Mouse (Mus musculus) urinary bladder, postnatal 25 days (tissue): ENCODE data around the gene Bhlhe40.

ENCODE experiments used
- DNase-seq: peaks from one replicate; pipeline ENCODE4 v3.0.0; 2022; ENCODE audit warnings: low spot score

The Bhlhe40 gene

GRCm38 (mm10) chr6:108660206-108660877 is at the start of gene Bhlhe40:
TSS of gene Bhlhe40 (plus strand) at chr6:108660629.
- peak; percentile 77 for DNase-seq

GRCm38 (mm10) chr6:108611663-108612062 is 48.8 kb upstream of the Bhlhe40 start:
- DNase-seq = no peak

DNA sequence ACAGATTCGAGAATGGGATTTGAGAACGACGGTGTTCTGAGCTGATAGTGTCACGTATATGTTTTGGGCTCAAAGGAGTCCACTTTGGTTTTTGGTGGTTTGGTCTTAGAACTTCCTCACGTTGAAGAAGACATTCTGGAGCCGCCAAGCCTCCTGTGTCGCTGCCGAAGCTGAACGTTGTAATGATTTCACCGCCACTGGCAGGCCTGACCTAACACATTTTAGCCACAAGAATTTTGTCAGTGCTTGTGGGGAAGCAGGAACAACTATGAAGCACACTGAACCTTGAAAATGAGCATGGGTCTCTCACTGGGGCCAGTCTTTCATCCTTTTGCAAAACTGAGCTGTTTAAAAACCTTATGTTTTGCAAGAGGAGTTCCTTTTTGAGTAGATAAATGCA is 42.4 kb upstream of the Bhlhe40 start:
- no peak for DNase-seq

DNA sequence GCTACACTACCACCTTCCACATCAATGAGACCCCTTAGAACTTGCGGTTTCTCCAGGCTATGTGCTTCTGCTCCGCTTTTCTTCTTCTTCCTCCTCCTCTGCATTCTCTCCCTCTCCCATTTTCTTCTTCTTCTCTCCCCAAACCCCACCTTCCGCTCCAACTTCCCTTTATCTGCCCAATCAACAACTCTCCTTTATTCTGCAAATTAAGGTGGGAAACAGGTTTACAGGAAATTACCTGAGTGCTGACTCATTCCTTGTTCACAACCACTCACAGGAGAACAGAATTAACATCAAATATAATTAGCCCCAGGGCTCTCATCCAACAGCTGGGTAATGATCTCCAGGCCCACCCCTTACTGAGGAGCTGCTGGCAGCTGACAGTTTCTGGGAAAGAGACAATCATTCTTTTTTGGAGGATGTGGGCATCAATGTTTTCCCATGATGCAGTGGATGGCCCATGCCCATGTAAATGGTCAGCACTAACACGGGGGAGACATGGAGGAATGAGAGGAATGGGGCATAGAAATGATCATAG is 37.3 kb upstream of the Bhlhe40 start:
- no peak for DNase-seq

DNA sequence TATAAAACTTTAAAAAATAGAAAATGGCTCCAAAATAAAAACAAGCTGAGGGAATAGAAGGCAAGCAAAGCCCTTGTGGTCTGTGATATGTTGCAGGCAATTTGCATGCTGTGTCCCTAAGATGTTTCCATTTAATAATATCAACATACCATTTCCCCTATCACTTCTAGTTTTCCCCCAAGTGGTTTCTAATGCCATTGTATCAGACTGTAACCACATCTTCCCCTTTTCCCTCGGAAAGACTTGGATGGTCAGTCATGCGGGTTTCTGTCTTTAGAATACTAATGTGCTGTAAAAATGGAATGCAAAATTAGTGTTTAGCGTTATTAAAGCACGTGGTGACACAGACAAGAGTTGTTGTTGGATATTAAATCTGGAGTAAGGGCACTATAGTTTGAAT is 35.5 kb upstream of the Bhlhe40 start:
- DNase-seq = no peak

DNA sequence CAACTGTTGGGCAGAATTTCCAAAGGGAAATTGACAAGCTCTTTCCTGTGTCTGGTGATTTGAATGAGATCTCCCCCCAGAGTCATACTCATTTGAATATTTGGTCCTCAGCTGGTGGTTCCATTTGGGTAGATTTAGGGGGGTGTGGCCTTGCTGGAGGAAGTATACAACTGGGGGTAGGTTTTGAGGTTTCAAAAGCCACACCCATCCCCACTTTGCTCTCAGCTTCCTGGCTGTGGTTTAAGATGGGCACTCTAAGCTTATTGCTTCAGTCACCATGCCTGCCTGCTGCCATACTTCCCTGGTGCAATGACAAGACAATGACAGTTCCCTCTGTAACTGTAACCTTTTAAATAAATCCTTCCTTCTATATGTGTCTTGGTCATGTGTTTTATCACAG is 29.7 kb upstream of the Bhlhe40 start:
- no peak for DNase-seq

GRCm38 (mm10) chr6:108638157-108638833 is 22.1 kb upstream of the Bhlhe40 start:
- DNase-seq = no peak

GRCm38 (mm10) chr6:108642020-108642419 is 18.4 kb upstream of the Bhlhe40 start:
- no peak for DNase-seq

- DNase-seq = no peak
Observed at GRCm38 (mm10) chr6:108643035-108643434, 17.4 kb upstream of the Bhlhe40 start.

DNA sequence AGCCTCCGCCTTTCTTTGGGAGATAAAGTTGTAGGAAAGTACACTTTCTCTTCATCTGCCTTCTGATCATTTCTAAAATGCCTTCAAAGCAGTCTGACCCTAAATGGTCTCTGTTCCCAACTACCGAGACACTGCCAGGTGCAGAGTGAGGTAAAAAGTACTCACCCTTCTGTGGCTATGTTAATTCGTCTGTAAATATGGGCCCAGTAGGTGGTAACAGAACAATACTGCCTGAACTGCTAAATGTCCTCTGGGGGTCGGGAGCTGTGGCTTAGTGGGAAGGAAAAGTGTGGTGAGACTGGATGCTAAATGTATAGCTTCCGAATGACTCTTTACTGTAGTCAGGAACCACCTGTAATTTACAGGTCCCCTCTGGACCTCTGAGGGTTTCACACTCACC is 16.1 kb upstream of the Bhlhe40 start:
- no peak for DNase-seq

DNA sequence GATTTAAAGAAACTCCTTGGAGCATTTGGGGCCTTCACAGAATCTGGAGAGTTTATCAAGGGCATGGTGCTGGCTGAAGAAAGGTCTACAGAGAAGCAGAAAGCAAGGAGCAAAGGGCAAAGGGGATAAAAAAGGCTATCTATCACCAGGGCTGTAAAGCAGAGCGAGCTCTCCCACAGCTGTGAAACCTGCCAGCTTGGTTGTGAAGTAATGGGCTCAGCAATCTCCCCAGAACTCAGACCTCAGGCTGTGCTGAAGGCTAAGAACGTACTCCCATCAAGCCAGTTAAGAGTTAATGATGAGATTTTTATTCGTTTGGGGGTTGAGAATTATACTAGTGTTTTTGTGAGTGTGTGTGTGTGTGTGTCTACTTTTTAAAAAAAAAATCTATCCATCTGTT is 13.3 kb upstream of the Bhlhe40 start:
- no peak for DNase-seq

- no peak for DNase-seq
Observed at GRCm38 (mm10) chr6:108648072-108648471, 12.4 kb upstream of the Bhlhe40 start.

DNA sequence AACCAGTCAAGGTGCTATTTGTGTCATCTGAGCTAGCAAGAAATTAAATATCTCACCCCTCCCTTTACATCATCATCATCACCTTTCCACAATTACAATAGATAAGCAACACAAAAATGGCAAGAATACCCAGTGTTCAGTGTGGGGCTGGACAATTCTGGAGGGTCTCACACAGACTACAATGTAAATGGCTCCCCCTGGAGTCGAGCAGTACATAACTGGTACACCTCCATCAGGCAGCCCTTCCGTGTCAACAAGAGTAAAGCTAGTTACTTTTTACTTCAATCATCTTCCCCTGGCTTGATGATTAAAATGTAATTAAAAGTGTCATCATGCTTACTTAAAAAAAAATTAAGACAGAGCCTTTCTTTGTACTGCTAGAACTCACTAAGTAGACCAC is 4.6 kb upstream of the Bhlhe40 start:
- no peak for DNase-seq

DNA sequence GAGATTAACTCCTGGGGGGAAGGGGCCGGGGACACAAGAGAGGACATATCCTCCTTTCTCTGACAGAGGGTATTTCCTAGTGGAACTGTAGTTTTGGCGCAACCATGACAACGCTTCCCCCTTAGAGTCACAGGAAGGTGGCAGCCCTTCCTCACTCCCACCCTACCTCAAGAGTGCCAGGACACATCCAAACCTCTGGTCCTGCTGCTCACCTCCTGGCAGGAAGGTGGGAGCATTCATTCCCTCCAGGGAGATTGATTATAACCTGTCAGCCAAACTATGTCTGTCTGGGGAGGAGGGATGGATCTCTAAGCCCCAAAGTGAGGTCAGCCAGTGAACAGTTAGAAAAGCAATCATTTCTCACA is 2.4 kb upstream of the Bhlhe40 start:
- no peak for DNase-seq

DNA sequence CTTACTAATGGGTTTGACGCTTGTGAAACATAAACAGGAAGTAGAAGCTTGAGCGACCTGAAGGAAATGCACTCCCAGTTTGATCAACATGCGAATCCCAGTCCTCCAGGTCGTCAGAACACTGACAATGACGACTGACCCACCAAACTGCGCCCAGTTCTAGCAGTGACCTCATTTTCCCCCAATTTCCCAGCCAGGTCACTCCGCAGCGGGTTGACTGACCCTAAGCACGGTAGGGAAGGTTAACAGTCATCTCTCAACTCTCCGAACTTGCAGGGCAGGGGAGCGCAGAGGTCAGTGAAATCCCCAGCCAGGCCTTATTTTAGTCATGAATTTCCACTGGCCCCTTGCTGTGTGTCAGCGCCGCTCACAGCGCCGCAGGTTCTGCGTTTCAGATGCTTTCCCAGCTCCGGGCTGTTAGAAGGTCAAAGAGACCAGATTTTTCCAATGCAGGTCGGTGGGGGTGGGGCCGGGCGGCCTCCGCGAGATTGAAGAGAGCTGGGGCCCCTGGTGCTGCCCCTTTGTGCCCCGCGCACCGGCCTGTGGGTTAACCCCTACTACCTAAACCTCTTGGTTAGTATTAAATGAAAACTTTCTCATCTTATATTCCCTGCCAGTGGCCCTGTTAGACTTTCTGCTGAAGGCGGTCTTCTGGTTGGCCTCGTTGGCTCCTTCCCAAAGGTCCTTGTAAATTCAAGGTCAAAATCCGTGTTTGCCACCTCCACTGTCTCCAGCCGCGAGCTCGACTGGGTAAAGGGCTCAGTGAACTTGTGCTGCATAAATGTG is 1.8 kb upstream of the Bhlhe40 start:
- peak; percentile 47 for DNase-seq

DNA sequence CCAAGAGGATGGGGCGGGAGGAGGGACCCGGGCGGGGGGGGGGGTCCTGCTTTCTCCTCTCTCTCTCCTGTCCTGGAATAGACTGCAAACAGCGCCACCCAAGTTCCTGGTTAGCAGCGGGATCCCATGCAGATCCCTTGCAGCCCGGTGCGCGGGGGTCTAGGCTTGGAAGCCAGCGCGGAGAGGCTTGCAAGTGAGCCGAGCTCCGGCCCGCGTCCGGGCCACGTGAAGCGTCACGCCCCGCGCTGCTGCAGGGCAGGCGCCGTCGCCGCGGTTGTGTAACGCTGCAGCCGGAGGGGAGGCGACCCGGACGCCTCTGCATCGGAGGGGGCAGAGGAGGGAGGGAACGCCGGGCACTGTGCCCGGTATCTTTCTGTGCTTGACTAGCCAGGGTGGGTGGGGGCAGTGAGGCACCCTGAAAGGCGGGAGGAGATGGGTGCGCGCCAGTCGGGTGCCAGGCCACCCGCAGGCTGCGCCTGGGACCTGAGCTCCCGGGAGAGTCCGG is 1.2 kb upstream of the Bhlhe40 start:
- DNase-seq = peak; percentile 86

DNA sequence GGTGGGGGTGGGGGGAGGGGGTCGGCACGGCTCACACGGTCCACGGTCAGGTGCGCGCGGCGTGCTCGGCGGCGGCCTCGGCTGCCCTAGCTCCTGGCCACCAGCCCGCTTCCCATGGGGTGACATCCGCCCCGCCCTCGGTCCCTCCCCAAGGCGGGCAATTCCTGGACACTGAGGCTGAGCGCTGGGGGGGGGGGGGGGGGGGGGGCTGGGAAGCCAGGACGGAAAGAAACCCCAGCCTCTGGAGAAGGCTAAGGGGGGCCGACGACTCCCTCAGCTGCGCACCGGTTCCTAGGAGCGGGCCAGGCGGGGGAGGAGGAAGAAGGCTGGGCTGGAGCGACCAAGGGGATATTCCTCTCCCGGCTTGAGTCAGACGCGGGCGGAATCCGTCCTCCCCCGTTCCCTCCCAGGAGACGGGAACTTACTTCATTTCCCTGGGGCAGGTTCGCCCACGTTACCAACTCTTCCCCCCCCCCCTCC is 663 bp upstream of the Bhlhe40 start:
- peak; percentile 85 for DNase-seq

DNA sequence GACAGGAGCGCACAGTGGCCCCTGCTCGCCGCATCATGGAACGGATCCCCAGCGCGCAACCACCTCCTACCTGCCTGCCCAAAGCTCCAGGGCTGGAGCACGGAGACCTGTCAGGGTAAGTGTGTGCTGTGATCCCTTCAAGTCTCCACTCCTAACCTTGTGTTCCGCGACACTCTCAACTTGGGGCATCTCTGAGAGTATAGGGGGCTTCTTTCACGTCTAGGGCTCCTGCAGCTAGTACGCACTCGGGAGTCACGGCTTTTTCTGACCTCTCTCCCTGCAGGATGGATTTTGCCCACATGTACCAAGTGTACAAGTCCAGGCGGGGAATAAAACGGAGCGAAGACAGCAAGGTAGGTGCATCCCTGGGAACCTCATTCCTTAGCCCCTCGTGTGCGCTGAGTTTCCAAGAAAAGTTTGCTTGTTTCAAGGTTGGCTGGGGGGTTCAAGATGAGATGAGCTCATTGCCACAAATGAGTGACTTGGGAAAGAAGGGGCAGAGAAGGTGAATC is 505 bp downstream of the Bhlhe40 start:
- no peak for DNase-seq

DNA sequence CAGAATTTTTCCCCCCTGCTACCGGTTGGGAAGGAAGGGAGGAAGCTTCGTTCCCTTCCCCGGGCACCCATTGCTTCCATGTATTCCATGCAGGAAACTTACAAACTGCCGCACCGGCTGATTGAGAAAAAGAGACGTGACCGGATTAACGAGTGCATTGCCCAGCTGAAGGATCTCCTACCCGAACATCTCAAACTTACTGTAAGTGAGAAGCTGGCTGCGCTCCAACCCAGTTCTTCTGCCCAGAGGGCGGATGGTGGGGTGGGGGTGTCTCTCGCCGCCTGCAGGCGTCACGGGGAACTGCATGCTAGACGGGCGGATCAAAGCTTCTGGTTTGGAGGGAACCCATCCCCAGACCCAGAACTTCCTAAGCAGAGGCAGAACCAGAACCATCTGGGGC is 983 bp downstream of the Bhlhe40 start:
- peak; percentile 92 for DNase-seq

DNA sequence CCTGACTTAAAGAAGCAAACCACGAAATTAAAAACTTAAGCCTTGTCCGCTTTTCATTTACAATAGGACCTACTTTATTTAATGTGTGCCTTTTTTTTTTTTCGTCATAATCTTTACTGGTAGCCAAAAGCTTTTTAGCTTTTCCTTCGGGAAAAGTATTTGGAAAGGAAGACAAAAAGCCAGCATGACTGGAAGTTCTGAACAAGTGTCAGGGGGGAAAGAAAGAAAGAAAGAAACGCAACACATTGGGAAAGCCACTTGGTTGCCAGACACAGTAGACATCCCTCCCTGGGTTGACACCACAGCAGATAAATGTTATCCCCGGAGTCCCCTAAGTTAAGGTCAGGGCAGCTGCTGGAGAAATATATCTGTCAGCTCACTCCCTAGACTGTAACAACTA is 1.5 kb downstream of the Bhlhe40 start:
- no peak for DNase-seq

- DNase-seq = no peak
Observed at GRCm38 (mm10) chr6:108662314-108663240, 2.1 kb downstream of the Bhlhe40 start.
